Mouse (Mus musculus): Measurements from ENCODE around the gene Gm42906.

The Gm42906 gene

DNA sequence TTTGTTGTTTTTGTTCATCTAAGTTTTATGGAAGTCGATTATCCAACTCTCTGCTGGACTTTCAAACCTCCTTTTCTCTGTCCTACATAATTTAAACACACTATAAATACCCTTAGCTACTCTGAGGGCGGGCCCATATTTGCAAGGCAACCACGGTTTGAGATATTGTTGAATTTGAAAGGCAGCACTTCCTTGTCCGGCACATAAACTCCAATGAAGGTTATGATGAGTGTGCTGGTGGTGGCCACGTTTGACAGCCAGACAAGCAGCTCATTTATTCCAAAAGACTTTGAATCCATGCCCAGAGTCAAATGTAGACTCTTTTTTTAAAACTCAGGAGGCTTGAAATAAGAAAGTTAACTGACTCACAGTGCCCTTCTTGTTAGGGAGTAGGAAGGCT, 33.3 kb downstream of the Gm42906 start:
- no peak for DNase-seq (ENCODE audit: low spot score in 2 of 2)

DNA sequence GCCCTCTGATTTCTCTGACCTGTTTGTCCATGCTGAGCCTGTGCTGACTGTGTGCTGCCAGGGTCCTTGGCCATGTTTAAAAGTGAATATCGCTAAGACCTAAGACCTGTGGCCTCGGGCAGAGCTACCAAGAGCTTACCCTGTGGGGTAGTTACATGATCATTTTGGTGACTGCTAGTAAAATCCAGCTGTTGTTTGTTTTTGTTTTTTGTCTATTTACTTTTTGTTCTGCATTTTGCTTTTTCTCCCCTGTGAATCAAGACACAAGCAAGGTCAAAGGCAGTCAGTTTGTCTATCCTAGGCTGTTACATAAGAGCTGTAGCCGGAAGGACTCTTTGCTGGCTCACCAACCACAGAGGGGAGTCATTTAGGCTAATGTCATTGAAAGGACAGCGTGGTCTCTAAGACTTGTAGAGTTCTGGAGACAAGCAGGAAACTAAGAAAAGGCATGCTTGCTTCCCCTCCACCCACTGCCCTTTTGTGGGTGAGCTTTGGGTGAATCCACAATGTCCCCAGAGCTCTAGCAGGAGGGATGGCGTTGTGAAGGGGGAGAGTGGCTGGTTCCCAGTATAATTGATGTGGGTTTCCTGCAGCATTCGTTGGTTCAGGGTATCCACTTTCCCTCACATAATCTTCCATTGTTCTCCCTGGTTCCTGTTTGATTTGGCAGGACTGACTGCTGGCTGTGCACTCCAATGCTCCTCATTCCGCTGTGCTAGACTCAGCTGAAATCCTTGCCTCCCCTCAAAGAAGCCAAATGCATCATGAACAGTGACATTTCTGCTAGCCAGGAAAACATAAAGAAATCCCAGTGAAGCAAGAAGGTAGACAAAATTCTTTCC, 33.9 kb downstream of the Gm42906 start:
- peak; percentile 33 to 40 for DNase-seq (ENCODE audit: low spot score in 2 of 2)

DNA sequence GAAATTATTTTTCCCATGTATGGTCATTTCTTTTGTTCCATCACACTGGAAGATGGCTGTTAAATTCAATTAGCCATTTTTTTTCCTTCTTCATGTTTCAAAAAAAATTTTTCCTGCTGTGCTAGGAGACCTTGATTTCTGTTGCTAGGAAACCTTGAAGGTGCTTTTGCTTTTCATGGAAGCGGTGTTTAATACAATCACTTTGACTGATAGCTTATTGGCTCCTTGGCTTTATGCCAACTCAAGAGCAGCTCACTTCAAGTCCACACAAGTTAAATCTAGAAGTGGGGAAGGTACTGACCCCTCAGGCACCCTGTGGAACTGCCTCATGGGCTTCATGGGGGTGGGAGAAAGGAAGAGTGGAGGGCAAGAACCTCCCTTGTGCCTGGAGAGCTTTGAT, 38.1 kb downstream of the Gm42906 start:
- no peak for DNase-seq (ENCODE audit: low spot score in 2 of 2)

DNA sequence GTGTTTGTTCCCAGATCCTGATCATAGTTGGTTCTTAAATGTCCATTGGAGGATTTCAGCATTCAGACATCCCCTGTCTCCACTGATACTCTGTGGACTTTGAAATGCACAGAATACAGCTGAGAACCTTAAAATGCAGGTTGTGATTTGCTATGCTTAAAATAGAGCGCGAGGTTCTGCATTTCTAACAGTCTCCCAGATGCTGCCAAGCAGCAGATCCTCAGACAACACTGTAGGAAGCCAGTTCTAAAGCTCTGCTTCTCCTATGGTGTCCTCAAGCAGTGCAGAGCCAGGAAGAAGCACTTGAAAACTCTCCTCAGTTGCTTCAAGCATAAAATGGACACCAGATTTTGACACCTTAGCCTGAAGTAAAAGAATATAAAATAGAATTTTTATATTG, 48.1 kb downstream of the Gm42906 start:
- DNase-seq (ENCODE audit: low spot score in 2 of 2): no peak

DNA sequence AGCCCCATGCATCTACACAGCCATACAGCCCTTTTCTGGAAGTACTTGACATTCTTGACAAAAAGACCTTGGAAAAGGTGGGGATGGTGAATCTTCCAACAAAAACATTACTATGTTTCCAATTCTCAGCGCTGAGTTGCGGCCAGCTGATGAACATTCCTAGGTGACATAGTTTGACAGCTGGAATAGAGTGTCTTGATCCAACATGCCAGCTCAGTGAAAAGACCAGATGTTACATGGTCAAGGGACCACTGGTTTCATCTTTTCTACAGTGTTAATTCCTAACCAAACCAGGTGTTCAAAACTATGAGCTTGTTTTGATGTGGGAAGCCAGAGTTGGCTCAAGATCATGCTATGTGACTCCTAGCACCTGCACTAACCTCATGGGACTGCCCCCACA, 48.8 kb downstream of the Gm42906 start:
- DNase-seq (ENCODE audit: low spot score in 2 of 2): no peak

DNA sequence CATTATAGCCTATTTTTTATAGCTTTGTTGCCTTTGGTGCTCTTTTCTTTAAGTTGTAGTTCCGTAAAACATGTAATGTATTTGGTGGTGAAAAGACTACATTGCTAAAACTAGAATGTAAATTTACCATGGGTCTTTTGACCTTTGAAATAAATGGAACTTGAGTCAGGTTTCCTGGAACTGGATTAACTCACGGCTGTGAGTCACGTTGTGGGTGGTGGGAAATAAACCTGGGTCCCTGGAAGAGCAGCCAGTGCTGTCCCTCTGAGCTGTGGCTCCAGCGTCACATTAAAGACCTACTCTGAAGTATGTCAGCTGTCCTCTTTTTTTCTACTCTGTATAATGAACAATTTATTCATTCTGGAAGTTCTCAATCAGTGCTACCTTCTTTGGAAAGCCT, 51.0 kb downstream of the Gm42906 start:
- DNase-seq (ENCODE audit: low spot score in 2 of 2): no peak

DNA sequence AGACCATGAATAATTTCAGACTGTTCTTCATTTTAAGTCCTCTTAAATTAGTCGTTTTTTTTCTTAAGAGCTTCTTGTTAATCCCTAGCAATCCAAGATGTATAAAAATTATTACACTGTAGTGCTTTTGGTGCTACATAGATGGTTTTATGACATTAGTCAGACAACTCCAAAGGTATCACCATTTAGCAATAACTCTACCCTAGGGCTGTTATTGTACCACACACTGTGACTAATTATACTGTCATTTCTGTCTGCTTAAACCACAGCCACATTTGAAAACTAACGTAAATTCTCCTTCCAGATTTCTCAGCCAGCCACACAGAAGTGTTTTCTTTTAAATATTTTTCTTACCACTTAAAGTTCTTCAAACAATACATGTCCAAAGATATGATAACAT, 53.1 kb downstream of the Gm42906 start:
- DNase-seq (ENCODE audit: low spot score in 2 of 2): no peak

DNA sequence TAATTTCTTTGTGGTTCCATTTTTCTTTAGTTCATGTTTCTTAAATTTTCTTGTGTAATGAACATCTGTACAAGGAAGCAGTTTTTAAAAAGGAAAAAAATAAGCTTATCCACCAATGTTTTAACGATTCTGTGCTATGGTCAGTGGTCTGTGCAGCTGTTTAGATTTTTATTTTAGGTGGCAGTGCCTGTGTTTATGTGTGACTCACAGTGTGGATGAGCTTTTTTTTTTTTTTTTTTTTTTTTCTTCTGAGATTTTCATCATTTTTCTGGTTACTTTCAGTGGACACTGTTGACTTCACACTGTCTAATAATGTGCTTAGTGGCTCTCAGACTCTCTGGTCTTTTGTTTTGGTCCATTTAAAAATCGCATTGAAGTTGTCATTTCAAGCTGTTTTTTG, 56.8 kb downstream of the Gm42906 start:
- no peak for DNase-seq (ENCODE audit: low spot score in 2 of 2)

DNA sequence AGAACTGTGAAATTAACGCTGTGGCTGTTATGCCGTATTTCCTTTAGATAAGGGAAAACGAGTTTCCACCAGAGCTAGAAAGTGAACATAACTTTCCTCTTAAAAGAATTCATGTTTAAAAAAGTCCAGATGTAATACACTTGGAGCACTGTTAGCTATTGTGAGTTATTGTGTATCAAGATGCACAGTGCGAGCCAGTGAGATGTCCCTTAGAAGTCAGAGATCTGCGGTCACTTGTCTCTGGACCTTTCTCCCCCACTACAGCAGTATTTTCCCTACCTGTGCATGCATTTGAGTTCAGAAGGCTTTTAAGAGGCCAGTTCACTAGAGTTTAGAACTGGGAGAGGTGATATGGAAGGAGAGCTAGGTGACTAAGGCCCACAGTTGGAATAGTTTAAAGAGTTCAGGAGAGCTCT, 58.6 kb downstream of the Gm42906 start:
- DNase-seq (ENCODE audit: low spot score in 2 of 2): peak in 1 of 2 experiments; percentile 3

DNA sequence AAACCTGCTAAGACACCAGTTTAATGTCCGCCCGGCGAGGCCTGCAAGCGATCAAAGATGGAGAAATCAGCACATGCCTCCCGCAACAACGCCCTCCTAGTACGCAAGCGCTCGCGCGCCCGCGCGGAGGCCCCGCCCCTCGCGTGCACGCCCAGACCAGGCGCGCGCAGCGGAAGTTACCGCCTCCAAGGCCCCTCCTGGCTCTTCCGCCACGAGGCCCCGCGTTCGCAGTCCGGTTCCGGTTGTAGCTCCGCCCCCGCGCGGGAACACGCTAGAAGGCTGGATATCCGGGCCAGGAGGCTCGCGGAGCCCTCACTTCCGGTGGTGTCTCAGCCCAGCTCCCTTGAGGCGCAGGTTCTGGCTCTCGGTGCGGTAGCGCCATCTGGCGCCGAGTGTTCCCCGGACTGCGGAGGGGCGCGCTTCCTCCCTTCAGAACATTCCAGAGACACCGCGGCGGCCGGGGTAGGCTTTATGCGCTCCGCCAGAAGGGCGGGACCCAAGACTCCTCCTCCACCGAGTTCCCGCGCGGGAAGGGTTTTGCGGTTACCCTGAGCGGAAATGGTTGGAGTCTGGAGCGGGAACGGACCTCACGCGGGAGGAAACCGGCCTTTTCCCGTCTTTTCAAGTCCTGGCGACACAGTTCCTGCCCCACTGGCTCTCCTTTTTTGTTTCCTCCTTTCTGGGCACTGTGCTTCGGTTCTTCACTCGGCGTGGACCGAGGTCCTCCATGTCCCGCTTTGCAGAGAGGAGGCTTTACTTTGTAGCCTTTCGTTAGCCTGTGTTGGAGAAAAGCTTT, 59.4 kb downstream of the Gm42906 start:
- DNase-seq (ENCODE audit: low spot score in 2 of 2): peak; percentile 100

DNA sequence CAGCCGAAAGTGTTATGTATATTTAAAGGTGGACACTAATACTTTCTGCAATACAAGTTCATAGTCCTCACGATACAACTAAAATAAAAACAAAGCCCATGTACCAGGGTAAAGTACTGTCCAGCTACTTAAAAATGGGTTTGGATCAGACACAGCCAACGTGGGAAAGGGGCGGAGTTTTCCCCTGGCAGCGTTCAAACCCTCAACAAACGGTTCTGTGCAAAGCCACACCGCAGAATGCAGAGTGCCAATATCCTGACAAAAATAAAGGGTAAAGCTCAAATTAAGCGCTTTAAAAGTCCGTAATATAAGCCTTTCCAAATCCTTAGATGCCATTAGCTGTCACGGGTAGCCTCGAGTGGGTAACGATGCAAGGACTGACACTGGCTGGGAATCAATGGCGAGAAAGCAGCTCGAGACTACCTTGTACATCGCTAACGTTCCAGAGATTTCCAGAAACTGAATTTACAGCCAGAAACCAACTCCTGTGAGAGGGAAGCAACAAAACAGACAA, 60.0 kb downstream of the Gm42906 start:
- no peak for DNase-seq (ENCODE audit: low spot score in 2 of 2)

DNA sequence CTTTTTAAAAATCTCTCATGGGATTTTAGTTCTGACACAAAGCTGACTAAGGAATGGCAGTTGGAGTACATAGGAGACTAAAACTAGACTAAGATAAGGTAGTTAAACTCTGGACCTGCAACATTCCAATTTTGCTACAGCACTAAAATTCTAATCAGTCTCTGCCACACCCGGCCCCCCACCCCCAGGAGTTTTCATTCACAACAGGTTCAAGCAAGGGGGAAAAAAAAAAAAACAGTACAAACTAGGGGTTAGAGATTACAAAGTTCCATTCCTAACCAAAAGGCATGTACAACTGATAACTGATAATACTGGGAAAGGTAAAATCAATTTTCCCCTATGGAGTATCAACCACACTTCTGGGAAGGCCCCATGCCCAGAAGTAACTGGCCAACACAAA, 60.6 kb downstream of the Gm42906 start:
- no peak for DNase-seq (ENCODE audit: low spot score in 2 of 2)

DNA sequence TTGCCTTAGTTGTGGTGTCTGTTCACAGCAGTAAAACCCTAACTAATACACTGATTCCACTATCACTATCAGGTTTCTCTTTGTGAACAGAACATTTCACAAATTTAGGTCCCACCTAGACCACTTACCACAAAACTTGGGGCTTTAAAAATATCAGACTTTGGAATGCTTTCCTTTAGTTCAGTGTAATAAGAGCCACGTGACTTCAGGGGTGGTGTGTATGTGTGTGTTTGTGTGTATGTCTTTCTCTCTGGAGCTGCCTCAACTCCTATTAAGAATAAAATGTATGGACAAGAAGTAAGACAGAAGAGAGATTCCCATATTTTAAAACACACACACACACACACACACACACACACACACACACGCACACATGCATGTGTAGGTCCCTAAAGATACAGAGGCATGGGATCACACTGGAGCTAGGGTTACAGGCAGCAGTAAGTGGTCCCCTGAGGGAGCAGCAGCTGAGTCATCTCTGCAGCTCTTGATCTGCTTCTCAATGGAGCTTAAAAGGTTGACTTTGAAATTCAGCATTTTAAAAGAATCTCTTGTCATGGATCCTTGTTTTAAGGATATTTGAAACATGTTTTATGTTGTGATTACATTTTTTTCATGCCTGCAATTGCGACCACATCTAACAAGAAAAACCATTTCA, 64.5 kb downstream of the Gm42906 start:
- no peak for DNase-seq (ENCODE audit: low spot score in 2 of 2)

DNA sequence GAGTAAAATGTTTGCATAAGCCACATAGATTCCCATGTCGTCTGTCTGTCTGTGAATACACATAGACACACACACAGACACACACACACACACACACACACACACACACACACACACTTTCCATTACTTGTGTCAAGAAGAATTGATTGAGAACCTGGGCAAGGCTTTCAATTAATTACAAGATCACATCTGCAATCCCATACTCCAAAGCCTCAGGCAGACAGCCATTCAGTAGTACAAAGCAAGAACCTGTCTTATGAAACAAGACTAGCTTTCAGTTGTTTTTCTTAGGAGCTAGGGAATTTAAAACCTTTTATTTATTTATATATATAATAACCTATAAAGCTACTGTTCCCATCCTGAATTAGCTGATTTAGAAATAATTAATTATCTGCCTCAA, 78.3 kb downstream of the Gm42906 start:
- DNase-seq (ENCODE audit: low spot score in 2 of 2): no peak

DNA sequence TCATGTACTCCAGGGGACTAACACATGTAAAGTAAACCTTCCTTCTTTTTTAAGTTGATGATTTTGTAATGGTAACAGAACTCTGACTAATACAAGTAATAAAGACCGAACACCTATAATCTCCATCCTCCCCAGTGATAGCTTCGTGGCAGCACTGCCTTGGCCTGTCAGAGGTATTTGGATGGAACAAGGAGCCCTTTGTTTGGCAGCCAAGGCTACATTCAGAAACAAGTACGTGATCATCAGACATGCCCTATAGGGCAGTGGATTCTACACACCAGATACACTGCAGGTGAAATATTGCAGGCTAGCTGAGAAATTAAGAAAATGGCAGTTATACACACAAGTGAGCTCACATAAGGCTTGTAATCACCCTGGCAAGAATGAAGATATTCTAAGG, 79.5 kb downstream of the Gm42906 start:
- no peak for DNase-seq (ENCODE audit: low spot score in 2 of 2)

DNA sequence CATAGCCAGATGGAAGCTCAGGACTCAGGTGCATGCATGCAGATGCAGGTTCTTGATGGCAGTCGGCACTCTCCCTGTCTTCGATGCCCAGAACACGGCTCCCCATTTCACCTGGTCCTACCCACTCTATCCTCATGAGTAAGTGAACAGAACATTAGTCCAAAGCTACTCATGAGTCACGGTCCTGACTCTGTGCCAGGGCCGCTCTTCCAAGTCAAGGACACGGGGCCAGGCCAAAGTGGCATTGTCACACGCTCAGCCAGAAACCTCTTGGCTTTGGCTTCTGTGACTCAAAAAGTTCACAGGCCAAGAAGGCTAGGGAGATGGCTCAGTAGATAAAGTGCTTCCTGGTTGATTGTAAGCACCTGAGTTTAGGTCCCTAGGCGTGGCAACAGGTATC, 81.3 kb downstream of the Gm42906 start:
- DNase-seq (ENCODE audit: low spot score in 2 of 2): peak; percentile 10 to 35

DNA sequence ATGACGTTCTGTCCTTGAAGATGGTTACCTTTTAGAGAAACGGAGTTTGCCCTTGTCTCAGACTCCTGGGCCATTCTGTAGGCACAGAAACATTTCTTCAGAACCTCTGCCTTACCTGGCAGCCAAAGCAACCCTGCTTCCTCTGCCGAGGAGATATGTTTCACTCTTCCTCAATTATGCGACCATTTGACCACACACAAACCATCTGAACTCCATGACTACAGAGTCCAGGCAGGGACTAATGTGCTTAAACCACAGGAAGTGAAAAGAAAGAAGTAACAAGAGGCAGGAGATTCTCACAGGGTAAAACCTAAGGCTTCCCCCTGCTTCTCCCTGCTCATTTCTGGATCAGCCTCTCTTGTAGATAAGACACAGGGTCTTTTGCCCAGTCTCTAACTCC, 83.2 kb downstream of the Gm42906 start:
- no peak for DNase-seq (ENCODE audit: low spot score in 2 of 2)

DNA sequence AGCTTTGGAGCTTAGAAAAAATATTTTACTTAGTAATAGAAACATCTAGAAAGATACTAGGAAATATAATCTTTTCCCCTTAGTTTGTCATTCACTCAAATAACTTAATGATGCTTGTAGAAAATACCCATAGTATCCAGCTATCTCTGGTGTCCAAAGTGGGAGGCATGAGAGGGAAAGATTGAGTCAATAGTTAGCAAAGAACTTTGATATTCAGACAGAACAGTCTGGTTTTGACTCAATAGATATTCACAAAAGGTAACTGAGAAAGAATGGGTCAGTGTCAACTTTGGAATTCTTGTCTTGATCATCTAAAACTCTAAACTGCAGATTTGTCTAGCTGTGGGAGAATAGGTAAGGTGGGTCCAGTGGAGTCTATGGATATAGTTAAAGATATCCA, 94.3 kb downstream of the Gm42906 start:
- no peak for DNase-seq (ENCODE audit: low spot score in 2 of 2)

DNA sequence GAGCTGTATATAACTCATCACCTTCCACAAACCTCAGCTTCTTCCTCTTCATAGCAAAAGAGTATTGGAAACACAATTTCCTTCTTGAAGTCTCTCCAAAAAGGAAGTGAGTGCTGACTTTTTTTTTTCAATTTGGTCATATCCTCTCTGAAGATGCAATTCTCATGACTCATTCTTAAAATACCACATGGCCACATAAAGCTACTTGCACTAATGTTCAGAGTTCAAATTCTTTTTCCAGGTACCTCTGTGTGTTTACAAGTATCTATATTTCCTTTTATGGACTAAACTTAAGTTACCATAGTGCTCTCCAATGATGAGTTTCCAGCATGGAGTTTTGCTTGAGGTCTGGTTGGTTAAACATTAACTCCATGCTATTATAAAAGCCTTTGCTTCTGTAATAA, 94.8 kb downstream of the Gm42906 start:
- DNase-seq (ENCODE audit: low spot score in 2 of 2): peak in 1 of 2 experiments; percentile 5

DNA sequence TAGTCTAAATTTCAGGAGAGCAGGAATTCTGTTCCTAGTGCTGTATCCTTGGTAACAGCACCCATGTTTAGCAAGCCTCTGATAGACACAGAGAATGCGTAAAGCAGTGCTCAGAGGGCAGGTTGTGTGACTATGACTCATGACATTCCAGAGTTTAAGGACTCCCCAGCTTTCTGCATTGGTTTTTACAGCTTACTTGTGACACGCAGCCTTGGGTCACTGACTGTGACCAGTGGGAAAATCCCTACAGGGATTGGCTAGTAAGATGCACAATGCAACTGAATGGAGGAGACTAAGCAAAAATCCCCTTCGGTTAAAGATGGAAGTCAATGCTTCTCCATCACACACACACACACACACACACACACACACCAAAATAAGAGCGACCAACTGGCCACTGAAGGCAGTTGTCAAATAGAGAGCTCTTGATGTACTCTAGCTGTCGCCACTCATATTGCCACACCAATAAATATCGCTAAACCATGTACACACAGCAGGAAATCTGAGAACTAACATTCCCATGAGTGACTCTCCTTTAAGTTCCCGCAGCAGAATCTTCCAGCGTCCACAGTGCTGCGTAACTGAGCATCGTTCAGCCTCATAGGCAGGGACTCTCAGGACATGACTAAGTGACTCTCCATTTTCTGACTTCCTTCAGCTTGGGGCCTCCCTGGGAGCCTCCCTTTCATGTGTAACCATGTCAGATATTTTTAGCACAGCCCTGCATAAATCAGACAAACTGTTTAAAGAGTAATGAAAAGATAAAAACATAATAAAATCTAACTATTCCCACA, 112.0 kb downstream of the Gm42906 start:
- DNase-seq (ENCODE audit: low spot score in 2 of 2): no peak

DNA sequence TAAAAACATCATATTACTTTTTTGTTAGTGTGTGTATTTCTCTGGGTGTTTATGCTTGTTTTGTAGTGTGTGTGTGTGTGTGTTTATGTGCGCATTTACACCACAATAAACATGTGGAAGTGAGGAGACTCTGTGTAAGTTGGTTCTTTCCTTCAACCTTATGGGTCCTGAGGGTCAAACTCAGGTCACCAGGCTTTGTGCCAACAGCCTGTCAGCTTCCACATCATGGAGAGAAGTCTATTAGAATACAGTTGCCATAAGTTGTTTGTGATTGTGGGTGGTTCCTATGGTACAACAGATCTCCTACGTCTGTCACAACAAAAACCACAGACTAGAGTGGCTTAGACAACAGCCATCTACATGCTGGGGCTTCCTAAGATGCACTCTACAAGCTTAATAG, 127.7 kb downstream of the Gm42906 start:
- DNase-seq (ENCODE audit: low spot score in 2 of 2): no peak

DNA sequence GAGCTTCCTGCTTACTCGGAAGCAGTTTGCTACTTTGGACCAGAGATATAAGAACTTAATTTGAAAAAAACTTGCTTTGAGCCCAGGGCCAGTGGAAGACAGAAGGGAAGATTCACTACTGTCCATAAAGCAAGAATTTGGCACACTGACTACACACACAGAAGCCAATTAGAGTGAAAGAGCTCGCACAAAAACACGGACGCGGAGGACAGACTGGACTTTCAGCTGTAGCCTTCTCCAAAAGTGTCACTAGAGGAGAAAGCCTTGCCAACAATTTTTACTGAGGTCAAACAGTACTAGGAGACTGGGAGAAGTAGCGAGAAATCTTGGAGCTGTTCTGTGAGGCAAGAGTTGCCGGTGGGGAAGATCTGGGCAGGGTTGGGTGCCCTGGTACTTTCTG, 128.4 kb downstream of the Gm42906 start:
- DNase-seq (ENCODE audit: low spot score in 2 of 2): peak in 1 of 2 experiments; percentile 5
